Mouse (Mus musculus) intestine, embryonic 14.5 days (tissue): ENCODE data around the gene Hexb. TPM values are rescaled to one million over a fixed set of nuclear protein-coding genes. Genes with fewer than 3 reads are reported as not detected.
A peak's percentile ranks its signal among the peaks of the same experiment; 100 is the strongest.

ENCODE experiments used
- ATAC-seq: fragments of 200-750 bp; cut with Nextera tagmentation; replicated peaks from 2 replicates; pipeline ENCODE4 v1.8.0; 2017; ENCODE audit warnings: low read depth, moderate number of reproducible peaks, moderate TSS enrichment, moderate library complexity; ENCODE audit not compliant: low FRiP score, low TSS enrichment
- DNase-seq: peaks from one replicate; pipeline ENCODE4 v3.0.0-alpha.2; 2018; ENCODE audit warnings: low spot score
- H3K27ac ChIP-seq: fragments of 300-500 bp; sonication (generic); 2 replicates; pipeline ENCODE4 v1.5.1; 2014; ENCODE audit warnings: low read depth, mild to moderate bottlenecking, control low read depth
- H3K27me3 ChIP-seq: fragments of 300-500 bp; sonication (generic); replicated peaks from 2 replicates; pipeline ENCODE4 v1.6.1; 2014; ENCODE audit warnings: low read length, control low read depth; ENCODE audit not compliant: control insufficient read depth, insufficient read depth
- H3K36me3 ChIP-seq: fragments of 300-500 bp; sonication (generic); 2 replicates; pipeline ENCODE4 v1.6.1; 2014; ENCODE audit warnings: low read length, control low read depth; ENCODE audit not compliant: control insufficient read depth, insufficient read depth
- H3K4me1 ChIP-seq: fragments of 300-500 bp; sonication (generic); replicated peaks from 2 replicates; pipeline ENCODE4 v1.6.1; 2014; ENCODE audit warnings: low read length, control low read depth, mixed read lengths; ENCODE audit not compliant: control insufficient read depth, insufficient read depth
- H3K4me2 ChIP-seq: fragments of 300-500 bp; sonication (generic); 2 replicates; pipeline ENCODE4 v1.6.1; 2014; ENCODE audit warnings: low read length
- H3K4me3 ChIP-seq: fragments of 300-500 bp; sonication (generic); 2 replicates; pipeline ENCODE4 v1.5.1; 2014; ENCODE audit warnings: low read depth, low read length, control low read depth, mixed read lengths
- H3K9ac ChIP-seq: fragments of 300-500 bp; sonication (generic); 2 replicates; pipeline ENCODE4 v1.6.1; 2014; ENCODE audit warnings: mild to moderate bottlenecking, low read length
- H3K9me3 ChIP-seq: fragments of 300-500 bp; sonication (generic); 2 replicates; pipeline ENCODE4 v1.6.1; 2016; ENCODE audit warnings: low read length, control low read depth; ENCODE audit not compliant: control insufficient read depth
- WGBS: fragments of 180-500 bp; shearing (Covaris S2); extraction: QIAGEN DNeasy Blood & Tissue Kit; methylation state at CpG from one replicate; pipeline ENCODE4 v1.1.7; 2014; 5-methylcytosine and 5-hydroxymethylcytosine counted together
- polyA plus RNA-seq: library from polyadenylated mRNA; unstranded; fragments of >200 nt; fragmentation: Nextera tagmentation; extraction: Ambion mirVana; gene quantifications from 2 replicates; pipeline ENCODE4 v1.2.1, GENCODE M21; 2014

Hexb gene
- polyA plus RNA-seq, 1 experiment from 2014 or later: 52.4 TPM

DNA sequence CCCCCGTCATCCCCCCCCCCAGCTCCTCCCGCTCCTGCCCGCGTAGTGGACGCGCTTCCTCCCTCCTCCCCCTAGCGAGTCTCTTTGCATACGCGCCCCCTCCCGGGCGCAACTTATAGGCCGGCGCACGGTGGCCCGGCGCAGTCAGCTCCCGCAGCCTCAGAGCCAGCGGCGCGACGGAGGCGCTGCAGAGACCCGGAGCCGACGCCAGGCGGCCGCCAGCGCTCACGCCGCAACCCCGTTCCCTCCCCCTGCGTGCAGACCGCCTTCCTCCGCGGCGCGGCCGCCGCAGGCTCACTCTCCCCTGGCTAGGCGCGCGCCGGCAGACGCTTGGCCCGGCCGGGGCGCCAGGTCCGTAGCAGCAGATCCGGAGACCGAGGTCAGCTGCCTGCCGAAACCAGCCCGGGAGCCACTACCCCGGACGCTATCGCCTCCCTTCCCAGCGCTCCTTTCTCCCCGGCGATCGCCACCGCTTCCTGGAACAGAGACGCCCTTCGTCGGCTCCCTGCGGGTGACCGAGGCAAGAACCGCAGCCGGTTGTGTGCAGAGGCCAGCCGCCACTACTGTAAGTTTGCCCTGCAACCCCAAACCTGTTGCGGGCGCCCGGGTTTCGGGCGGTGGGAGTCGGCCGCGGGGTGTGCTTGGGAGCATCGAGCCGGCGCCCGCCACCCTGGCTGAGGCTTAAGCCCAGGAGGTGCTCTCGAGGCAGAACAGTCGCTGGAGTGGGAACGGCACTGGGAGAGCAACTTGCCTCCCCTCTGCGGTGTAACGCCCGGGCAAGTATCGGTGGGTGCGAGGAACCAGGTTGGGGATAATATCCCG is 43.0 kb upstream of the Hexb start, which contains the start of gene Enc1:
Gene Enc1, plus strand, starts transcription at position 141 of the 822 bp plus-strand sequence.
- Histone ChIP-seq H3K9me3 (no peaks in the 10 kb centered on the region), H3K36me3 (peaks cover 12% of the 10 kb centered on the region), H3K4me3 (peak within 1 kb of the TSS; percentile 92), H3K4me2 (peak within 1 kb of the TSS; percentile 90), H3K4me1 (peaks cover 46% of the 10 kb centered on the region), H3K9ac (peak within 1 kb of the TSS; percentile 92), H3K27ac (peak within 1 kb of the TSS; percentile 98), H3K27me3 (no peaks in the 10 kb centered on the region)
- under 1% methylated on average over 80 of the region's 89 CpGs for WGBS
- DNase-seq: peak; percentile 90
- ATAC-seq: peak; percentile 87

DNA sequence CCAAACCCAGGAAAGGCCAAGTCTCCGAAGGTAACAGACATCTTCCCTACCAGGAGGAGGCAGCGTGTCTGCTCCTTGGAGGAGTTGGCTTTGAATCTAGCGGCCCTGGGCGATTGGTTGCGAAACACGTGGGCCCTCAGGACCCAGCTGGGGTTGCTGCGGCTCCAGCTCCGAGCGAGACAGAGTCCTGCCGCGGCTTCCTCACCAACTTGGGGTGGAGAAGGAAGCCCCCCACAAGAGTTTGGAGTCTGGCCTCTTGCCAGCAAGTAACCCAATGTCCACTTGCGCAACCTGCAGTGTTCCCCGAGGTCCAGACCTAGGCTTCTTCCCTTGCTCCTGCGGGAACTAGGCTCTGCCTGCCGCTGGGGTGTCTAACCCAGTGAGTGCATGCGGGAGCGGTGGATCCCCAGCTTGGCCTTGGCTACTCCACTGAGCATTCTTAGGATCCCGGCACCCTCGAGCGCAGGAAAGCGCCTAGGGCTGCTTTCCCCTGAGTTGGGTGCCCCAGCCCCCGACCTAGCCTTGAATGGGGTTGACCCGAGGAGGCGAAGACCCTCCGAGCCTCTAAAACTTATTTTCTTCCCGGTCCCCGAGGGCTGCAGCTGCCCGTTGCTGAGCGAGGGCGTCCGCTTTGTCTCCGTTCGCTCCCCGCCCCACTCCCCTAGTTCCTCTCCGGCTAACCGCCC is 42.3 kb upstream of the Hexb start:
- H3K9ac ChIP-seq: peak overlapping the region; percentile 92
- H3K27ac ChIP-seq: peak overlapping the region; percentile 98
- peaks cover 46% of the 10 kb centered on the region for H3K4me1 ChIP-seq
- H3K36me3 ChIP-seq: peaks cover 4% of the 10 kb centered on the region
- no peaks in the 10 kb centered on the region for H3K27me3 ChIP-seq
- peak overlapping the region; percentile 90 for H3K4me2 ChIP-seq
- DNase-seq: peak; percentile 92
- WGBS: under 1% methylated on average over 35 of the region's 36 CpGs
- peak overlapping the region; percentile 92 for H3K4me3 ChIP-seq
- no peaks in the 10 kb centered on the region for H3K9me3 ChIP-seq
- peak; percentile 67 for ATAC-seq

DNA sequence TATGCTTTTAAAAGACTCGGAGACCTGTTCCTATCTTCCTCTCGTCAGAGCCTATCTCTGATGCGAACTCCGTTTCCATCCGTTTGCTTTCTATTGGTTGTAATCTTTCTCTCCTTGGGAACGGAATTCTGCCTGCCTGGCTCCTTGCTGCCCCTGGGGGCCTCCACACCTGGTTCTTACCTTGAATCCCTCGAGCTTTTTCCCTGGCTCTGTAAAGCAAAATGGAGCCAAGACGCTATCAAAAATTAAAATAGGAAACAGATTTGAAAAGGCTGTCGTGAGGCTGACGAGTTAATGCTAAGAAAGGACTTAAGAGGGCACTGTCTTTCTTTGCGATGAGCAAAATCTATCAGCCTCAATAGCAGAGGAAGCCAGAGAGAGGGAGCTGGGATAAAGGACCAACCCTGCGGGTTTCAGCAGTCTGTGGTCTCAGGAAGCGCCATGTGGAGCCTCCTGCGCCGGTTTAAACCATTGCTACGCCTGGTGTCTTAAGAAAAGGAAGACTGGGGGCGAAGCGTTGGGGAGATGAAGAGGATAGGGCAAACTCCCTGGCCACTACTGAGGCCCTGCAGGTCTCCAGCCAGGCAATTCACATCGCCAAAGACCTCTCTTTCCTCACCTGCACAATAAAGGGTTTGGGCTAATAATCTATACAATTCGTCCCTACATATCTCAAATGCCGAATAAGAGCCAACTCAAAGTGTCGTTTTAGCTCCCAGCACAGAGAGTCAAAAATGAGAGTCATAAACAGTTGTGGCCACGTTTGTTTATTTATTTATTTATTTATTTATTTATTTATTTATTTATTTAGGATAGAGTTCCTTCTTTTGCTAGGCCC is 41.4 kb upstream of the Hexb start:
- peak overlapping the region; percentile 90 for H3K4me2 ChIP-seq
- H3K4me3 ChIP-seq: no peak overlapping the region
- peaks cover 45% of the 10 kb centered on the region for H3K4me1 ChIP-seq
- peak; percentile 77 for DNase-seq
- 7% methylated on average over 23 of the region's 23 CpGs for WGBS
- H3K27ac ChIP-seq: peak overlapping the region; percentile 98
- H3K27me3 ChIP-seq: no peaks in the 10 kb centered on the region
- H3K9me3 ChIP-seq: no peaks in the 10 kb centered on the region
- ATAC-seq: no peak
- H3K36me3 ChIP-seq: no peaks in the 10 kb centered on the region
- H3K9ac ChIP-seq: no peak overlapping the region

DNA sequence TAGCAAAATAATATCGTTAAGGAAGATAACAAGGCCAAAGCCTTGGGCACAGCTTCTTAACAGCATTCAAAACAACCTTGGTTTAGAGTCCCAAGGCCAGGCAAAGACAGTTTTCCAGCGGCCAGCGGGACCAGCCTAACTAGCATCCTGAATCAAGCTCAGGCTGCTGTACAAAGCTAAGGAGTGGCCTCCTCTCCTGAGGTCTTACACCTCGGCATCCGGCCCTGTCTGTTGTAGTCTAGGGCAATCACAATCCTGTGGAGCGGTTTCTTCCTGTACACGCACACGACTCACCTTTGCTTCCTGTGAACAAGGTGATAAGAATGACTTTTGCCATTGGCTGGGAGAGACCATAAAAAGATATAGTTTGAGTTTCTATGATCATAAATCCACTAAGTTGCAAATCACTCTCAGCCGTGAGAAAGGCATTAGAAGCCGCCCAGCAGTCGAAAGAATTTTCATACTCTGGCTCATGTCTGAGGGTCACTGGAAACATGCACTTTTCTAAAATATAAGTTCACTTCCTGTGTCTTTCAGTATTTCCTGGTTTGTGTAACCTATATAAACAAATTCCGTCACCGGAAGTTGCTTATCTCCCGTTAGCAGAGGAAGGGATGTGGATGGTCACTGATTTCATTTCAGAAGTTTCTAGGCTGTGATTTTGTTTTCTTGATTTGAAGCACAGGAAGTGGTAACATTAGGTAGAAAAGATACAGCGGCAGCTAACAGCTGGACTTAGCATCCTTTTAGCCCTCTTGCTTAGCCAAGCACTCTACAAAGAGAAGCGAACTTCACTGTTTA is 40.2 kb upstream of the Hexb start:
- 31% methylated on average over 16 of the region's 16 CpGs for WGBS
- Histone ChIP-seq H3K36me3 (no peaks in the 10 kb centered on the region), H3K9me3 (no peaks in the 10 kb centered on the region), H3K4me3 (no peak overlapping the region), H3K9ac (no peak overlapping the region), H3K4me2 (peak overlapping the region; percentile 20), H3K27ac (peak overlapping the region; percentile 98), H3K27me3 (no peaks in the 10 kb centered on the region), H3K4me1 (peaks cover 33% of the 10 kb centered on the region)
- DNase-seq: peak; percentile 65
- no peak for ATAC-seq

DNA sequence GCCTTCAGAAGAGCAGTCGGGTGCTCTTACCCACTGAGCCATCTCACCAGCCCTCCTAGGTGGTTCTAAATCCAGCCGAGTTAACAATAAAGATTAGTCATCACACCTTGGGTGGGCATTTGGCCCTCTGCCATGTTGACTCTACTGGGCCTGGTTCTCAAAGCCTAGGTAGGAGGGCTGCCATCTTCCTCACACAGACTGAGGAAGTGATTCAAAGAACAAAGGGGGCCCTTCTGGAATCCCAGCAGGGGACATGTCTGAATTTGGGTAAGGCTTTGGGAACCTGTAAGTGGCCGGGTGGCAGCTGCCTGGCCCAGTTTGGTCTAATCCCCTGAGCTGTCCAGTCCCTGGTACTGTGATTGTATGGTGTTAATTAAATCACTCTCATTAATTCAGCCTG is 39.5 kb upstream of the Hexb start:
- H3K4me1 ChIP-seq: peaks cover 27% of the 10 kb centered on the region
- peak overlapping the region; percentile 98 for H3K27ac ChIP-seq
- no peak overlapping the region for H3K9ac ChIP-seq
- DNase-seq (no peak), ATAC-seq (no peak)
- H3K36me3 ChIP-seq: no peaks in the 10 kb centered on the region
- H3K4me3 ChIP-seq: no peak overlapping the region
- WGBS: 60% methylated on average over 3 of the region's 3 CpGs
- no peaks in the 10 kb centered on the region for H3K9me3 ChIP-seq
- no peaks in the 10 kb centered on the region for H3K27me3 ChIP-seq
- H3K4me2 ChIP-seq: no peak overlapping the region

DNA sequence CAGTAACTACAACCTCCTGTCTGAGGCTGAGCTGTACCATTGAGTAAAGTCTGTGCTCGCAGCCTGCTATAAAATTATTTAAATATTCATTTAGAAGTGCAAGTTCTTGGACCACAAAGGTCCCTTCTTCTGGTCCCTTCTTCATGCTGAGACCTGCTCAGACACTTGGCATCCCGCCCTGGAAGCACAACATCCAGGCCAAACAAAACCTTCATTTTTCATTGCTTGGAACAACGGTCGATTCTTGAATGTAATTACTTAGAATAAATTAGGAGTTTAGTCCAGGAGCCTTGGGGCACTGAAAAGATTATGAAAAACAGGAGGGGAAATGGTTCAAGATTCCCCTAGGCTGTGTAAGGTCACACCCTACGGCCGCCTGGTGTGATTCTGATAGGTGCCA is 37.8 kb upstream of the Hexb start:
- no peak for ATAC-seq
- H3K4me3 ChIP-seq: no peak overlapping the region
- WGBS: 80% methylated on average over 6 of the region's 6 CpGs

DNA sequence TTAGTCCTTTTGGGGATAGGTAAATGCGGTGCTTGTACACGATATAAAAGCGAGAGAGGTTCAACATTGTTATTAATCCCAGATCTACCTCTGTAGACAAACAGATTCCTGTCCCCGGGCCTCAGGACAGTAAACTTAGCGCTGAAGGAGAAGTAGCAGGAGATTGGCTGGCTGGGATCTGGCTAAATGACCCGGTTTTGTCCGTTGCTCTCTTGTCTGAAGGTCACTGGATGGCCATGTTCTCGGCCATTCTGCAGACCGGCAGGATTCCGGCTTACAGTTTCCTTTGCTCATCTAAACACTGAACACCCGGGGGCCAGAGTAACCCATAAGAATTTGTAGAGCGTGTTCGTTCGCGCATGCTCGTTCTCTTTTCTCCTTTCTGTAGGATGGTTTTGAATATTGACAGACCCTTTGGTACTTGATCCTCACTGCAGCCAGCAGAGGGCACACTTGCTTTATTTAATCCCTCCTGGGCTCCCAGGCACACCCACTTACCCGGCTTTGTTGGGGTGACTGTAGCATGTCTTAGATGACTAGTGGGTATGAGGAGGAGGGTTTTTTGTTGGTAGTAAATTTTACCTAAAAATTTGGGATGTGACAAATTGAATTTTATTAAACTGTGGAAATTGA is 36.7 kb upstream of the Hexb start:
- Histone ChIP-seq H3K9ac (0 out of 2 replicates have a peak overlapping the region, but pooled peaks have one; percentile 11), H3K4me3 (peak overlapping the region; percentile 5; the same call in 1 of the 2 replicates), H3K9me3 (no peaks in the 10 kb centered on the region), H3K4me1 (peaks cover 17% of the 10 kb centered on the region), H3K27ac (no peak overlapping the region), H3K27me3 (no peaks in the 10 kb centered on the region), H3K36me3 (no peaks in the 10 kb centered on the region), H3K4me2 (peak overlapping the region; percentile 44)
- WGBS: 19% methylated on average over 17 of the region's 17 CpGs
- DNase-seq (peak; percentile 88), ATAC-seq (peak; percentile 41; the same call in 1 of the 2 replicates)

More for the DNA sequence above, 37.8 kb upstream of the Hexb start:
- Histone ChIP-seq H3K27me3 (no peaks in the 10 kb centered on the region), H3K27ac (no peak overlapping the region), H3K36me3 (no peaks in the 10 kb centered on the region), H3K9ac (no peak overlapping the region), H3K4me1 (peaks cover 20% of the 10 kb centered on the region), H3K9me3 (no peaks in the 10 kb centered on the region), H3K4me2 (no peak overlapping the region)
- DNase-seq: no peak
